Mouse (Mus musculus) frontal cortex, adult 2 months (tissue): ENCODE data around the gene Tmco1. TPM values are rescaled to one million over a fixed set of nuclear protein-coding genes. Genes with fewer than 3 reads are reported as not detected.
"Not testable (repeated sequence)": the region's sequence is repeated elsewhere in the genome, so short reads cannot be mapped to it uniquely, and the experiment has no call there.

ENCODE experiments used
- DNase-seq, 2 experiments: peaks; one replicate each; pipeline ENCODE4 v3.0.0; 2022; ENCODE audit warnings: low spot score in 1 of 2; ENCODE audit errors: extremely low spot score in 1 of 2
- polyA plus RNA-seq: library from polyadenylated mRNA; depleted of rRNA; stranded (reverse); fragments of >200 nt; gene quantifications from 2 replicates; pipeline ENCODE4 v1.2.3, GENCODE M21; 2012

Gene Tmco1
- polyA plus RNA-seq, 1 experiment: 64.0 TPM

- DNase-seq: no peak
Measured at GRCm38 (mm10) chr1:167328776-167329175, 20.6 kb downstream of the Tmco1 start.

GRCm38 (mm10) chr1:167331106-167331505, 22.9 kb downstream of the Tmco1 start:
- DNase-seq: no peak

- DNase-seq: no peak
Measured at GRCm38 (mm10) chr1:167336398-167336797, 28.2 kb downstream of the Tmco1 start.

- DNase-seq: peak; percentile 85 to 97
Measured at GRCm38 (mm10) chr1:167337463-167338095, 29.4 kb downstream of the Tmco1 start.

GRCm38 (mm10) chr1:167339177-167339781, 31.1 kb downstream of the Tmco1 start:
- no peak for DNase-seq

GRCm38 (mm10) chr1:167340111-167340787, 32.1 kb downstream of the Tmco1 start:
- DNase-seq: no peak

GRCm38 (mm10) chr1:167340910-167341528, 32.8 kb downstream of the Tmco1 start:
- no peak for DNase-seq

GRCm38 (mm10) chr1:167342831-167343230, 34.7 kb downstream of the Tmco1 start:
- DNase-seq: no peak

- DNase-seq: not testable (repeated sequence)
Measured at GRCm38 (mm10) chr1:167345994-167346520, 37.9 kb downstream of the Tmco1 start.

GRCm38 (mm10) chr1:167349206-167349605, 41.0 kb downstream of the Tmco1 start:
- not testable (repeated sequence) for DNase-seq

GRCm38 (mm10) chr1:167349815-167350596, 41.8 kb downstream of the Tmco1 start, which contains the start of gene Aldh9a1:
Gene Aldh9a1, plus strand, starts transcription at chr1:167349991.
- DNase-seq: peak; percentile 80 to 84

- DNase-seq: no peak
Measured at GRCm38 (mm10) chr1:167350597-167351415, 42.6 kb downstream of the Tmco1 start.

GRCm38 (mm10) chr1:167352403-167352802, 44.2 kb downstream of the Tmco1 start:
- no peak for DNase-seq

- DNase-seq: no peak
Measured at GRCm38 (mm10) chr1:167357387-167357786, 49.2 kb downstream of the Tmco1 start.

- DNase-seq: no peak
Measured at GRCm38 (mm10) chr1:167358731-167359130, 50.6 kb downstream of the Tmco1 start.

- DNase-seq: no peak
Measured at GRCm38 (mm10) chr1:167360268-167360667, 52.1 kb downstream of the Tmco1 start.

- no peak for DNase-seq
Measured at GRCm38 (mm10) chr1:167362819-167363218, 54.6 kb downstream of the Tmco1 start.

- DNase-seq: no peak
Measured at GRCm38 (mm10) chr1:167363322-167363721, 55.1 kb downstream of the Tmco1 start.

GRCm38 (mm10) chr1:167365808-167366207, 57.6 kb downstream of the Tmco1 start:
- no peak for DNase-seq
